Mouse (Mus musculus) testis, adult 10 weeks (tissue): ENCODE measurements around the gene Cacng4. TPM values are rescaled to one million over a fixed set of nuclear protein-coding genes. Genes with fewer than 3 reads are reported as not detected.

Source experiments
- polyA plus RNA-seq: library from polyadenylated mRNA; stranded (reverse); fragments of 350-450 nt; fragmentation: Illumina TruSeq; extraction: RNeasy Lipid Tissue Mini Kit (QIAGEN cat#74804); gene quantifications from one replicate; pipeline ENCODE4 v1.2.3, GENCODE M21; 2014; ENCODE audit warnings: low read depth, low replicate concordance

The Cacng4 gene
- 0.39 TPM for polyA plus RNA-seq

GRCm38 (mm10) chr11:107794547-107795269, at the start of gene Cacng4:
Cacng4 (minus strand) TSS chr11:107794557.

GRCm38 (mm10) chr11:107716332-107716938, 77.9 kb downstream of the Cacng4 start, which contains the start of gene Cacng1:
Cacng1 (minus strand) TSS chr11:107716522.

Other genes with a start within 250 kb of the Cacng4 start
- gene Helz, start 246.6 kb downstream of the Cacng4 start, polyA plus RNA-seq, result 16.6 TPM
- not detected for gene Cacng1, start 78.0 kb downstream of the Cacng4 start, polyA plus RNA-seq
- 2.1 TPM for gene Cacng5, start 120.5 kb upstream of the Cacng4 start, polyA plus RNA-seq